Mouse (Mus musculus) forebrain, embryonic 15.5 days (tissue): ENCODE results near the gene Smim12. TPM values are rescaled to one million over a fixed set of nuclear protein-coding genes. Genes with fewer than 3 reads are reported as not detected.

Experiments
- ATAC-seq: fragments of 200-750 bp; cut with Nextera tagmentation; replicated peaks from 2 replicates; pipeline ENCODE4 v1.8.0; 2017; ENCODE audit warnings: mild to moderate bottlenecking, moderate TSS enrichment, moderate library complexity
- H3K27ac ChIP-seq: fragments of 300-500 bp; sonication (generic); replicated peaks from 2 replicates; pipeline ENCODE4 v1.5.1; 2015; ENCODE audit warnings: mild to moderate bottlenecking, inconsistent platforms
- H3K27me3 ChIP-seq: fragments of 300-500 bp; sonication (generic); 2 replicates; pipeline ENCODE4 v1.6.1; 2015; ENCODE audit warnings: inconsistent platforms
- H3K36me3 ChIP-seq: fragments of 300-500 bp; sonication (generic); 2 replicates; pipeline ENCODE4 v1.6.1; 2015; ENCODE audit warnings: mild to moderate bottlenecking, inconsistent platforms
- H3K4me1 ChIP-seq: fragments of 300-500 bp; sonication (generic); 2 replicates; pipeline ENCODE4 v1.6.1; 2015; ENCODE audit warnings: inconsistent platforms
- H3K4me2 ChIP-seq: fragments of 300-500 bp; sonication (generic); replicated peaks from 2 replicates; pipeline ENCODE4 v1.6.1; 2015; ENCODE audit warnings: mild to moderate bottlenecking, inconsistent platforms
- H3K4me3 ChIP-seq: fragments of 300-500 bp; sonication (generic); 2 replicates; pipeline ENCODE4 v1.5.1; 2015; ENCODE audit warnings: mild to moderate bottlenecking, inconsistent platforms
- H3K9ac ChIP-seq: fragments of 300-500 bp; sonication (generic); replicated peaks from 2 replicates; pipeline ENCODE4 v1.6.1; 2015; ENCODE audit warnings: mild to moderate bottlenecking, inconsistent platforms
- H3K9me3 ChIP-seq: fragments of 300-500 bp; sonication (generic); 2 replicates; pipeline ENCODE4 v1.6.1; 2016; ENCODE audit warnings: inconsistent platforms
- WGBS: fragments of 180-500 bp; shearing (Covaris S2); methylation state at CpG from one replicate; pipeline ENCODE4 v1.1.7; 2015; ENCODE audit warnings: mixed read lengths; 5-methylcytosine and 5-hydroxymethylcytosine counted together
- polyA plus RNA-seq: library from polyadenylated mRNA; unstranded; fragments of >200 nt; fragmentation: Nextera tagmentation; extraction: Ambion mirVana; gene quantifications from 2 replicates; pipeline ENCODE4 v1.2.1, GENCODE M21; 2015

The Smim12 gene
- polyA plus RNA-seq, 1 experiment from 2014 or later = 53.8 TPM

- Histone ChIP-seq H3K9me3 (no peaks in the 10 kb centered on the region), H3K4me3 (no peak overlapping the region), H3K36me3 (no peaks in the 10 kb centered on the region), H3K4me1 (no peaks in the 10 kb centered on the region), H3K27me3 (no peaks in the 10 kb centered on the region), H3K9ac (no peak overlapping the region), H3K27ac (no peak overlapping the region), H3K4me2 (no peak overlapping the region)
- WGBS = 72% methylated on average over 9 of the region's 9 CpGs
- no peak for ATAC-seq
Measured at GRCm38 (mm10) chr4:127278451-127279001, 34.9 kb downstream of the Smim12 start.

GRCm38 (mm10) chr4:127279241-127279640, 35.7 kb downstream of the Smim12 start:
- Histone ChIP-seq H3K27ac (no peak overlapping the region), H3K9me3 (no peaks in the 10 kb centered on the region), H3K9ac (no peak overlapping the region), H3K27me3 (no peaks in the 10 kb centered on the region), H3K4me1 (no peaks in the 10 kb centered on the region), H3K36me3 (no peaks in the 10 kb centered on the region), H3K4me3 (no peak overlapping the region), H3K4me2 (no peak overlapping the region)
- 80% methylated on average over 9 of the region's 9 CpGs for WGBS
- ATAC-seq = no peak

- H3K27me3 ChIP-seq = no peaks in the 10 kb centered on the region
- H3K9ac ChIP-seq = no peak overlapping the region
- no peak overlapping the region for H3K27ac ChIP-seq
- 80% methylated on average over 4 of the region's 4 CpGs for WGBS
- ATAC-seq = no peak
- no peak overlapping the region for H3K4me3 ChIP-seq
- H3K4me1 ChIP-seq = no peaks in the 10 kb centered on the region
- H3K9me3 ChIP-seq = no peaks in the 10 kb centered on the region
- H3K4me2 ChIP-seq = no peak overlapping the region
- H3K36me3 ChIP-seq = no peaks in the 10 kb centered on the region
Measured at GRCm38 (mm10) chr4:127286907-127287306, 43.3 kb downstream of the Smim12 start.

GRCm38 (mm10) chr4:127289039-127289548, 45.5 kb downstream of the Smim12 start:
- H3K27ac ChIP-seq = no peak overlapping the region
- ATAC-seq = no peak
- WGBS = 74% methylated on average over 6 of the region's 6 CpGs
- H3K36me3 ChIP-seq = no peaks in the 10 kb centered on the region
- no peaks in the 10 kb centered on the region for H3K27me3 ChIP-seq
- no peaks in the 10 kb centered on the region for H3K9me3 ChIP-seq
- no peak overlapping the region for H3K4me3 ChIP-seq
- H3K4me1 ChIP-seq = no peaks in the 10 kb centered on the region
- no peak overlapping the region for H3K4me2 ChIP-seq
- H3K9ac ChIP-seq = no peak overlapping the region

GRCm38 (mm10) chr4:127292631-127293030, 49.0 kb downstream of the Smim12 start:
- Histone ChIP-seq H3K4me1 (no peaks in the 10 kb centered on the region), H3K36me3 (no peaks in the 10 kb centered on the region), H3K9ac (no peak overlapping the region), H3K27me3 (no peaks in the 10 kb centered on the region), H3K4me2 (no peak overlapping the region), H3K4me3 (no peak overlapping the region), H3K9me3 (no peaks in the 10 kb centered on the region), H3K27ac (no peak overlapping the region)
- WGBS = 80% methylated on average over 5 of the region's 5 CpGs
- ATAC-seq = no peak

Other genes with a start within 250 kb of the Smim12 start
- gene Sfpq, start 222.5 kb upstream of the Smim12 start, polyA plus RNA-seq = 98.9 and 102 TPM in 2 replicates
- gene Zmym1, start 182.6 kb upstream of the Smim12 start, polyA plus RNA-seq = 28.3 and 31.3 TPM in 2 replicates
- gene Zmym6, start 166.4 kb upstream of the Smim12 start, polyA plus RNA-seq = 32.6 and 35.0 TPM in 2 replicates
- gene Tmem35b, start 120.1 kb upstream of the Smim12 start, polyA plus RNA-seq = 13.1 and 14.2 TPM in 2 replicates
- gene Dlgap3, start 74.6 kb upstream of the Smim12 start, polyA plus RNA-seq = 11.6 and 12.5 TPM in 2 replicates
- 13.3 and 14.6 TPM in 2 replicates for gene Gja4, start 70.3 kb downstream of the Smim12 start, polyA plus RNA-seq
- not detected in 2 replicates for gene Gjb3, start 87.1 kb downstream of the Smim12 start, polyA plus RNA-seq
- gene Gjb4, start 110.3 kb downstream of the Smim12 start, polyA plus RNA-seq = 0.17 TPM in 1 of 2 replicates, not detected in the other
- gene Gjb5, start 114.4 kb downstream of the Smim12 start, polyA plus RNA-seq = 0.14 TPM in 1 of 2 replicates, not detected in the other